Mouse (Mus musculus): Measurements from ENCODE around the gene Lcor. TPM values are rescaled to one million over a fixed set of nuclear protein-coding genes. Genes with fewer than 3 reads are reported as not detected.

Gene Lcor
- total RNA-seq (2021) = 10 to 100 TPM; 15.7 to 16.6 TPM
- long read RNA-seq, experiment 1, full-length matches to known transcripts = 1 of 6 reads
- long read RNA-seq, experiment 1, partial matches to known transcripts = 2 of 6 reads
- long read RNA-seq, experiment 1, other reads (novel, unspliced or antisense) = 3 of 6 reads
- long read RNA-seq, experiment 2, partial matches to known transcripts = 0 of 1 reads
- long read RNA-seq, experiment 2, other reads (novel, unspliced or antisense) = 1 of 1 reads

DNA sequence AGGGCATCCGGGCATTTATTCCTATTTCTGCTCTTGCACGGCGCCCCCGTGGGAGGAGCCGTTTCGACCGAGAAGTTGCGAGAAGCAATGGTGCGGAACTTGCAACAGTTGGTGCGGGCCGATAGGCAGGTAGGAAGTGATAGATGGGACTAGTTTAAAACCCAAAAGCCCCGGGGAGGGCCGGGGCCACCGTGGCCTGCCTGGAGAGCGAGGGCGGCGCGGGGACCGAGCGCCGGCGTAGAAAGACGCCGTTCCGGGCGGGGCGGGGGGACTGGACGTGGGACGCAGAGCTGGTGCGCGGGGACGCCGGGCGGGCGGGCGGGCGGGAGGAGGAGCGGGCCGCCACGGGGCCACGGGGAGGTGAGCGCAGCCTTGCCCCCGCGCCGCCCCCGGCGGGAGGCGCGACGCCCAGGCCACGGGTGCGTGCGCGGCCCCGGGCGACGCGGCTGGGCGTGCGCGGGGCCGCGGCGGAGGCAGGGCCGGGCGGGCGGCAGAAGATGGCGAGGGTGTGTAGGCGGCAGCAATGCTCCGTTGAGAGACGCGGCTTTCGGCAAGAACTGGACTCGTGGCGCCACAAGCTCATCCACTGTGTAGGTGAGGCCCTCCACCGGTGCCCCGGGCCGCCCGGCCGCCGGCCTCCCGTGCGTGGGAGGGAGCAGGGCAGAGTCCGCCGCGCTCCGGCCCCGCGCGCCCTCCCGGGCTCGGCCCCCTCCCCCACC, at the start of gene Lcor:
TSS of gene Lcor (plus strand) at position 448 of the 719 bp plus-strand sequence.
- DNase-seq = peak; percentile 86 to 93

- no peak for DNase-seq
Measured at GRCm38 (mm10) chr19:41435366-41435765, 47.1 kb upstream of the Lcor start.

DNA sequence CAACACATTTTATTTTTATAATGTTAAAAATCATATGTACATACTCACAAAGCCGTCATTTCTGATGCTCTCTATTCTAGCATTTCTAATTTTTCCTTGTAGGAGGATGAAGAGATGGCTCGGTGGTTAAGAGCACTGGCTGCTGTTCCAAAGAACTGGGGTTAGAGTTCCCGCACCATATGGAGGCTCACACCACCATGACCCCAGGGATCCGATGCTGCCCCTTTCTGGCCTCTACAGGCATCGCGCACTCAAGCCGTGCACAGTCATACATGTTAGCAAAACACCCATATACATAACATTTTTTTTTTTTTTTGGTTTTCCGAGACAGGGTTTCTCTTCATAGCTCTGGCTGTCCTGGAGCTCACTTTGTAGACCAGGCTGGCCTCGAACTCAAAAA, 46.0 kb upstream of the Lcor start:
- DNase-seq = no peak

GRCm38 (mm10) chr19:41438953-41439352, 43.5 kb upstream of the Lcor start:
- DNase-seq = no peak

DNA sequence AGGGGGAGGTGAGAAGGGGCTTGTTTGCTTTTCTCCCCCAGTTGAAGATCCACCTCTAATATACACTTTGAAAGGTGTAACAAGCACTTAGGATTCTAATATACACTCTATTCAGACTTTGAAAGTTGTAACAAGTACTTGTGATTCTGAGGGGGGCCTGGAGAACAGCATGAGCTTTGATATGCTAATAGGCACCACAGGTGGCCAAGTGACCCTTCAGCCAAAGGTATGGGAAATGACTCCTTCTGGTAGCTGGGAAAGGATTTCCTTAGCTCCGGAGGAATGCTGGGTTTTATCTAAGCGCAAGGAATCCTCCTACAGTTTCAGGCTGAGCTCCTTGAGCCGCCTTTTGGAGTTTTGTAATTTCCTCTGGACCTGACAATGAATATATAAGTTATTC, 41.0 kb upstream of the Lcor start:
- no peak for DNase-seq

DNA sequence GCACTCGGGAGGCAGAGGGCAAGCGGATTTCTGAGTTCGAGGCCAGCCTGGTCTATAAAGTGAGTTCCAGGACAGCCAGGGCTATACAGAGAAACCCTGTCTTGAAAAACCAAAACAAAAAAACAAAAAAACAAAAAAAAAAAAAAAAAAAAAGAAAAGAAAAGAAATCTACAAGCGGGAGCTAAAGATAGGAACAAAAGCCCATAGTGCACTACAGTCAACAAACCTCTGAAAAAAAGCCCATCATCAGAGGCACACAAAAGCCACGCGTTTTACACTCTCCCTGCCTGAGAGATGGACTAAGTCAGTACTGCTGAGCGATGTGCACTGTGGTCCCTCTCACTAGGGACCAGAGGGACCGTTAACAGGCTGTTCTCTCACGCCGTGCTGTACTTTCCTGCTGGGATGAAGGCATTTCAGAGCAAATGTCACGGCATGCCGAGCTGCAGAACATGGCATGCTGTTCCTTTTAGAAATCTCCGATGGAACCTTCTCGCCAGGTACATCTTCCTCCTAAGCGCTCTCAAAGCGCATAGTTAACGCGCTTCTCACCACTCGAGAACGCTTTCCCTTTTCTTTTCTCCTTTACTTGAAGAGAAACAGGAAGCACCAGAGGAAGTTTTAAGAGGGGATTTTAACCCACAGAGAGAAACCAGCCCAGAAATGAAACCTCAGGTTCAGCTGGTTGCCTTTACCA, 40.4 kb upstream of the Lcor start:
- no peak for DNase-seq

- DNase-seq = peak; percentile 82 to 84
Measured at GRCm38 (mm10) chr19:41442608-41442969, 39.8 kb upstream of the Lcor start.

GRCm38 (mm10) chr19:41444491-41444890, 37.9 kb upstream of the Lcor start:
- no peak for DNase-seq

- DNase-seq = no peak
Measured at GRCm38 (mm10) chr19:41445013-41445610, 37.3 kb upstream of the Lcor start.

GRCm38 (mm10) chr19:41445723-41446122, 36.7 kb upstream of the Lcor start:
- no peak for DNase-seq

DNA sequence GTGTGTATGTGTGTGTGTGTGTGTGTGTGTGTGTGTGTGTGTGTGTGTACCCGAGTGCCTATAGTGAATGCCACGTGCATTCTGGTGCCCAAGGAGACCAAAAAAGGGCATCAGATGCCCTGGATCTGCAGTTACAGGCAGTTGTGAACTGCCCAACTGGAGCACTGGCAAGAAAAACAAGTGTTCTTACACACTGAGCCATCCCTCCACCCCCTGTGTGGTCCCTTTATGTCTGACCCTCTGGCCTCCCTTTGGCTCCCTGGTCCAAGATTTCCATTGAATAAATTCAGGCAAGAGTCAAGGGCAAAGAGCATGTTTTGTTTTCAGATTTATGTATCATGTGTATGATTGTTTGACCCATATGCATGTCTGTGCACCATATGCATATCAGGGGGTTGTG, 35.3 kb upstream of the Lcor start:
- DNase-seq = no peak

- DNase-seq = no peak
Measured at GRCm38 (mm10) chr19:41447760-41448159, 34.7 kb upstream of the Lcor start.

- DNase-seq = peak in 1 of 2 experiments; percentile 6
Measured at GRCm38 (mm10) chr19:41449415-41450075, 32.9 kb upstream of the Lcor start.

- DNase-seq = no peak
Measured at GRCm38 (mm10) chr19:41452166-41452565, 30.3 kb upstream of the Lcor start.

DNA sequence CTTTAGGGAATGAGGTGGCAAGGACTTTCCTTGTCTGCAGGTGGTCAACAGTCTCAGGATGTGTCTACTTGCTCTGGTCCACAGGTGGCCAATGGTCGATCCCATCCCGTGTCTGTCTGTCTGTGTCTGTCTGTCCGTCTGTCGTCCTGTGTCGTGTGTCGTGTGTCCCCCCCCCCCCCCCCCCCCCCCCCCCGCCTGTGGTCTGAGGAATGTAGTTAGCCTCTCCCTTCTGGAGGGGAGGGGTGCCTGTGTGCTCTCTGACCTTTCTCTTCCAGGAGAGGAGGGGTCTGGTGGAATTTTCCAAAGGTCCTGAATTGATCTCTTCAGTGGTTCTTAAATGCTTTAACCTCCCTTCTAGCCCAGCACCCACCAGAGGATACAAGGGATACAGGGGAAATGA, 27.8 kb upstream of the Lcor start:
- no peak for DNase-seq

GRCm38 (mm10) chr19:41455091-41455626, 27.3 kb upstream of the Lcor start:
- peak; percentile 79 to 88 for DNase-seq

GRCm38 (mm10) chr19:41457181-41457580, 25.3 kb upstream of the Lcor start:
- no peak for DNase-seq

- DNase-seq = no peak
Measured at GRCm38 (mm10) chr19:41462166-41462735, 20.2 kb upstream of the Lcor start.

DNA sequence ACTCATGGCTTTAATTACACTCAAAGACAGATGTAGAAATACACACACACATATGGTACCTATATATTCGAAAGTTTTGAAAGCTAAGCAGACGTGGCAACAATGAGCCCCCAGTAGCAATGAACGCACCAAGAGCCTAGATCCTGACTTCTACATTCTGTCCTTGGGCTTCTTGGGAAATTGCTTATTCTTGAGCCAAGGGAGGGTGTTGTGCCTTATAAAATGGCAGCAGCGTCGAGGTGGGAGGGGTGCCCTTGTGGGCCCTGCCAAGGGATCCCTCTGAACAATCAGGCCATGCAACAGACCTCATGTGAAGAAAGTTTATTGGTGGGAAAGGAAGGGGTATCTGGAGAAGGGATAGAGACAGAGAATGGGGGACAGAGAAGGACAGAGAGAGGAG, 18.6 kb upstream of the Lcor start:
- DNase-seq = no peak

DNA sequence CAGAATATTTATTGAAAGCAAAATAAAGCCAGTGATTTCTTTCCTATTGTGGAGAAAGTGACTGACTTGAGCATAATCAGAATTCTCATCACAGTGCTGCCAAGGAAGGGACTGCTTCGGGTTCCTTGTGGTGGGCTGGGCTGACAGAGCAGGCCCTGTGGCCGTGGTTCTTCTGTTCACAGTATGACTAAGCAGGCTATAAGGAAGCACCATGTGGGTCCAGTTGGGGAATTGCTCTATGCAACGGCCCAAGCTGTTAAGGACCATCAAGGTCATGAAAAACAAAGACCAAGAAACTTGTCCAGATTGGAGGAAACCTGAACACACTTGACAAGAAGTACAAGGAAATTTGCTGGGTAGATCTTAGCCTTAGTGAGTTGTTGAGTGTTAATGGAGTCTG, 16.0 kb upstream of the Lcor start:
- no peak for DNase-seq

DNA sequence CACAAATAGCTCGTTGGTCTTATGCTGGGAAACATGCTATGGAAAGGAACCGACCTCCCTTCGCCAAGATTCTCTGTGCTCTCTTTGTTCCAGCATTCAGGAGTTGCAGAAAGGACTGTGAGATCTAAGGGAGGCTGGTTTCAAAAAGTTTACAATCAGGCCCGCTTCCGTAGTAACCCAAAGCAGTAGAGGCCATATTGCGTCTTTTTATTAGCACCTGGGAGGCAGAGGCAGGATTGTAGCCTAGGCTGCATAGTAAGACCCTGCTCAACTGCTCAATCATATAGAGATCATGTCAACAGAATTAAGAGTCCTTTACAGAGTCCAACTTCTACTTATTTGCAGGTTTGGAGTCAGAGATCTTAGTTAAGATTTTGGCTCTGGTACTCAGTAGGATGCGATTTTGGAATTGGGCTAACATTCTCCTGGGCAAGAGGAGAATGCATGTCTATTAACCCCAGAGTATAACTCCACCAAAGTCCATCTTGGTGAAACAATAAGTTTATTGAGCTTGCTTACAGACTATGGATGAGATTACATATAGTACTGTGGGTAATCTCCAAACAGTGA, 8.8 kb upstream of the Lcor start:
- DNase-seq = no peak

All from adrenal gland, postnatal 36 days (tissue).